Mouse (Mus musculus) neural tube, embryonic 13.5 days (tissue): ENCODE data around the gene Trim38. TPM values are rescaled to one million over a fixed set of nuclear protein-coding genes. Genes with fewer than 3 reads are reported as not detected.
"Not testable (repeated sequence)": the region's sequence is repeated elsewhere in the genome, so short reads cannot be mapped to it uniquely, and the experiment has no call there.

ENCODE experiments used
- ATAC-seq: fragments of 200-750 bp; cut with Nextera tagmentation; 2 replicates; pipeline ENCODE4 v1.8.0; 2017; ENCODE audit warnings: low read depth, mild to moderate bottlenecking, moderate TSS enrichment, moderate library complexity
- H3K27ac ChIP-seq: fragments of 300-500 bp; sonication (generic); replicated peaks from 2 replicates; pipeline ENCODE4 v1.5.1; 2015; ENCODE audit warnings: moderate library complexity, mild to moderate bottlenecking, inconsistent platforms
- H3K27me3 ChIP-seq: fragments of 300-500 bp; sonication (generic); 2 replicates; pipeline ENCODE4 v1.6.1; 2015; ENCODE audit warnings: mild to moderate bottlenecking, inconsistent platforms
- H3K36me3 ChIP-seq: fragments of 300-500 bp; sonication (generic); 2 replicates; pipeline ENCODE4 v1.6.1; 2015; ENCODE audit warnings: mild to moderate bottlenecking, inconsistent platforms
- H3K4me1 ChIP-seq: fragments of 300-500 bp; sonication (generic); replicated peaks from 2 replicates; pipeline ENCODE4 v1.6.1; 2015; ENCODE audit warnings: inconsistent platforms
- H3K4me2 ChIP-seq: fragments of 300-500 bp; sonication (generic); 2 replicates; pipeline ENCODE4 v1.6.1; 2015; ENCODE audit warnings: inconsistent platforms, mild to moderate bottlenecking, moderate library complexity
- H3K4me3 ChIP-seq: fragments of 300-500 bp; sonication (generic); 2 replicates; pipeline ENCODE4 v1.5.1; 2015; ENCODE audit warnings: mild to moderate bottlenecking, inconsistent platforms
- H3K9ac ChIP-seq: fragments of 300-500 bp; sonication (generic); 2 replicates; pipeline ENCODE4 v1.6.1; 2015; ENCODE audit warnings: moderate library complexity, mild to moderate bottlenecking, inconsistent platforms
- H3K9me3 ChIP-seq: fragments of 300-500 bp; sonication (generic); 2 replicates; pipeline ENCODE4 v1.6.1; 2016; ENCODE audit warnings: inconsistent platforms
- WGBS: fragments of 180-500 bp; shearing (Covaris S2); methylation state at CpG from one replicate; pipeline ENCODE4 v1.1.7; 2015; 5-methylcytosine and 5-hydroxymethylcytosine counted together
- polyA plus RNA-seq: library from polyadenylated mRNA; unstranded; fragments of >200 nt; fragmentation: Nextera tagmentation; extraction: Ambion mirVana; gene quantifications from 2 replicates; pipeline ENCODE4 v1.2.1, GENCODE M21; 2015

Trim38 gene
- polyA plus RNA-seq, 1 experiment from 2014 or later, result not detected

DNA sequence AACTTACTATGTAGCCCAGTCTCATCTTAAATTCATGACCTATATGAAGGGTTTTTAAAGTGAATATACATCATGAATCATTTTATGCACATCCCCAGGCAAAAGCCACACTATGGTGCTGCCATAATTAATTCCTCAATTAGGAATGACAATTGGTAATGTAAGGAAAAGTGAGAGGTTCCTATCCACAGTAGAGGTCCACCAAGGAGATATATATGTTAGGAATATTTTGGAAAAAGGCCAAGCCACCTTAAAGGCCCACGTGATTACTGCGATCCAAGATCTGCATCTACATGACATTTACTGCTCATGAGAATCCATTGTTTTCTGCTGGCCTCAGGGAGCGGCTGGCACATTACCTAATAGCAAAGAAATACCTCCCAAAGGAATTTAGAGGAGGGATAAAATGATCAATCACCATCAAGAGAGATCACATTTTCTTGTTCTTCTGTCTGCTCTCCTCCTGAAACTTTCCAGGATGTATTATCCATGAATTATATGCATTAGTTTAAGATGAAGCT, 10.4 kb upstream of the Trim38 start:
- Histone ChIP-seq H3K36me3 (no peaks in the 10 kb centered on the region), H3K4me1 (peaks cover 31% of the 10 kb centered on the region), H3K27ac (no peak overlapping the region), H3K9ac (no peak overlapping the region), H3K27me3 (no peaks in the 10 kb centered on the region), H3K4me2 (no peak overlapping the region), H3K9me3 (no peaks in the 10 kb centered on the region), H3K4me3 (no peak overlapping the region)
- ATAC-seq, result no peak
- 24% methylated on average over 3 of the region's 3 CpGs for WGBS

DNA sequence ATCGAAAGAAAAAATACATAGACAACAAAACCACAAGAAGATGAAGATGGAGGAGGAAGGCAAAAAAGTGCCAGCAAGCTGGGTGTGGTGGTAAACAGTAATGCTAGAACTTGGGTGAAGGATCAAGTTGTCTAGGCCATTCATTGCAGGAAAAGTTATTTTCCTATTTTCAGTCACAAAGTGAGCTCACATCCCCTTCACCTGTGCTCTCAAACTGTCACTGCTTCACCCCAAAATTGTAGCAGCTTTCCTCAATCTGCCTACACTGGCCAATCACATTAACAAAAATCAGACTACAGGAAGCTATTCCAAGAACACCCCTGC, 9.8 kb upstream of the Trim38 start:
- ATAC-seq, result no peak
- Histone ChIP-seq H3K4me3 (no peak overlapping the region), H3K9ac (peak overlapping the region; percentile 60; the same call in 1 of the 2 replicates), H3K27me3 (no peaks in the 10 kb centered on the region), H3K4me1 (peaks cover 34% of the 10 kb centered on the region), H3K36me3 (no peaks in the 10 kb centered on the region), H3K27ac (peak overlapping the region; percentile 90; the same call in 1 of the 2 replicates), H3K9me3 (no peaks in the 10 kb centered on the region), H3K4me2 (peak overlapping the region; percentile 79)
- 77% methylated on average over 1 of the region's 1 CpGs for WGBS

DNA sequence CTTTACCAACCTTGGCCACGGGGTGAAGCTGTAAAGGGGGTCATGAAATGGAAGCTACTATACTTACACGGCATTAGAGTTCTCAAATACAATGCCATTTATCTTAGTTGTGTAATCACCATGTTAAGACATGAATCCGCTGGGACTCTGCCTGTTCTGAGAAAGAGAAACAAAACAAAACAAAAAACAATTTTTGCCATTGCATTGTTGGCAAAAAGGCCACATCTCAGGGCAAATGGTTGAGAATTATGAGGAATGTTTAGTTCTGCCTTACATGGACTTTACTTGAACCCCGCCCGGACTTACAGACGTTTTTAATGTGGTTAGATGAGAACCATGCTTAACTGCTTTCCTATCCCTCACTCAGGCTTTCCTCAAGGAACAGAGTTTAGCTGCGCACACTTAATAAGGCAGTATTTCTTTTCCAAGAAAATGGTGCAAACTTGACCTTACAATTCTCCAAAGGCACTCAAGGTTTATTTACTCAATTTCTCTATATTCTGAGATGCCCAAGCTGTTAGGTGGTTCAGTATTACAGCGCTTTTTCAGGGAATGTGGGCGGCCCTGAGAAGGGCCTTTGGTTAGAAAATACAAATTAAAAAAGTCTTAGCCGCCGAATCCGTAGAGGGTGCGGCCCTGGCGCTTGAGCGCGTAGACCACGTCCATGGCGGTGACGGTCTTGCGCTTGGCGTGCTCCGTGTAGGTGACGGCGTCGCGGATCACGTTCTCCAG, 9.3 kb upstream of the Trim38 start:
- Histone ChIP-seq H3K4me2 (peak overlapping the region; percentile 79), H3K9me3 (no peaks in the 10 kb centered on the region), H3K9ac (peak overlapping the region; percentile 60), H3K4me3 (peak overlapping the region; percentile 59), H3K27ac (peak overlapping the region; percentile 90), H3K36me3 (no peaks in the 10 kb centered on the region), H3K27me3 (no peaks in the 10 kb centered on the region), H3K4me1 (peaks cover 34% of the 10 kb centered on the region)
- peak; percentile 21 for ATAC-seq
- 1% methylated on average over 23 of the region's 27 CpGs for WGBS

GRCm38 (mm10) chr13:23760972-23761864, 8.5 kb upstream of the Trim38 start, which contains the start of gene Hist1h4a:
Gene Hist1h4a (minus strand): TSS chr13:23761230.
- Histone ChIP-seq H3K9me3 (no peaks in the 10 kb centered on the region), H3K4me2 (peak within 1 kb of the TSS; percentile 79), H3K9ac (peak within 1 kb of the TSS; percentile 62), H3K4me3 (peak within 1 kb of the TSS; percentile 59), H3K36me3 (no peaks in the 10 kb centered on the region), H3K27me3 (no peaks in the 10 kb centered on the region), H3K4me1 (peaks cover 34% of the 10 kb centered on the region), H3K27ac (peak within 1 kb of the TSS; percentile 90)
- under 1% methylated on average over 62 of the region's 72 CpGs for WGBS
- ATAC-seq, result peak; percentile 75

GRCm38 (mm10) chr13:23761871-23762821, 7.6 kb upstream of the Trim38 start, which contains the start of gene Hist1h3a:
Gene Hist1h3a (minus strand): TSS chr13:23762386.
- ATAC-seq, result peak; percentile 63
- peak within 1 kb of the TSS; percentile 79 for H3K4me2 ChIP-seq
- H3K36me3 ChIP-seq, H3K27me3 ChIP-seq, H3K9me3 ChIP-seq: not testable (repeated sequence)
- H3K9ac ChIP-seq, result peak within 1 kb of the TSS; percentile 62
- peak within 1 kb of the TSS; percentile 90 for H3K27ac ChIP-seq
- H3K4me3 ChIP-seq, result peak within 1 kb of the TSS; percentile 59
- peaks cover 34% of the 10 kb centered on the region for H3K4me1 ChIP-seq
- under 1% methylated on average over 28 of the region's 52 CpGs for WGBS

DNA sequence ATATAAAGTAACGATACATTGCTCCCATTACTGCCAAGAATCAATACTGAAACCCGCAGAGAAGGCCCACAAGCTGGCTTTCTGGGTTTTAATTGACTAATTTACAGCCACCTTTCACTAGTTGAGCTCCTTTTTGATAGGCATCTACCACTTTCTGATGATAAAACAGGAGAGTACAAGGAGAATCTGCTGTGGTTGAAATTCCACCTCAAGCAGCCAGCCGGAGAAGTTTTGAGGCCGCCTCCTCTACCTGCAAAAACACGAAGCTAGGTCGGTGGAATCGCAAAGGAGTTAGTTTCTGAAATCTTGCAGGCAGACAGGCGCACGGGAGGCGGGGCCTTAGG, 6.5 kb upstream of the Trim38 start:
- peak overlapping the region; percentile 79 for H3K4me2 ChIP-seq
- WGBS, result under 1% methylated on average over 10 of the region's 10 CpGs
- no peaks in the 10 kb centered on the region for H3K27me3 ChIP-seq
- H3K4me1 ChIP-seq, result peaks cover 29% of the 10 kb centered on the region
- H3K9ac ChIP-seq, result peak overlapping the region; percentile 47
- no peaks in the 10 kb centered on the region for H3K36me3 ChIP-seq
- peak overlapping the region; percentile 90 for H3K27ac ChIP-seq
- peak overlapping the region; percentile 59 for H3K4me3 ChIP-seq
- H3K9me3 ChIP-seq, result no peaks in the 10 kb centered on the region
- no peak for ATAC-seq

- H3K27ac ChIP-seq, result peak within 1 kb of the TSS; percentile 90
- ATAC-seq, result peak; percentile 74
- H3K4me3 ChIP-seq, result peak within 1 kb of the TSS; percentile 59
- H3K9me3 ChIP-seq, result no peaks in the 10 kb centered on the region
- peak within 1 kb of the TSS; percentile 79 for H3K4me2 ChIP-seq
- H3K36me3 ChIP-seq, result no peaks in the 10 kb centered on the region
- no peaks in the 10 kb centered on the region for H3K27me3 ChIP-seq
- WGBS, result 3% methylated on average over 34 of the region's 34 CpGs
- peak within 1 kb of the TSS; percentile 80 for H3K9ac ChIP-seq
- H3K4me1 ChIP-seq, result peaks cover 29% of the 10 kb centered on the region
These were observed 6.0 kb upstream of the Trim38 start, which contains the start of gene Hist1h1a for GRCm38 (mm10) chr13:23763586-23764323. Gene Hist1h1a (plus strand): TSS chr13:23763666.

DNA sequence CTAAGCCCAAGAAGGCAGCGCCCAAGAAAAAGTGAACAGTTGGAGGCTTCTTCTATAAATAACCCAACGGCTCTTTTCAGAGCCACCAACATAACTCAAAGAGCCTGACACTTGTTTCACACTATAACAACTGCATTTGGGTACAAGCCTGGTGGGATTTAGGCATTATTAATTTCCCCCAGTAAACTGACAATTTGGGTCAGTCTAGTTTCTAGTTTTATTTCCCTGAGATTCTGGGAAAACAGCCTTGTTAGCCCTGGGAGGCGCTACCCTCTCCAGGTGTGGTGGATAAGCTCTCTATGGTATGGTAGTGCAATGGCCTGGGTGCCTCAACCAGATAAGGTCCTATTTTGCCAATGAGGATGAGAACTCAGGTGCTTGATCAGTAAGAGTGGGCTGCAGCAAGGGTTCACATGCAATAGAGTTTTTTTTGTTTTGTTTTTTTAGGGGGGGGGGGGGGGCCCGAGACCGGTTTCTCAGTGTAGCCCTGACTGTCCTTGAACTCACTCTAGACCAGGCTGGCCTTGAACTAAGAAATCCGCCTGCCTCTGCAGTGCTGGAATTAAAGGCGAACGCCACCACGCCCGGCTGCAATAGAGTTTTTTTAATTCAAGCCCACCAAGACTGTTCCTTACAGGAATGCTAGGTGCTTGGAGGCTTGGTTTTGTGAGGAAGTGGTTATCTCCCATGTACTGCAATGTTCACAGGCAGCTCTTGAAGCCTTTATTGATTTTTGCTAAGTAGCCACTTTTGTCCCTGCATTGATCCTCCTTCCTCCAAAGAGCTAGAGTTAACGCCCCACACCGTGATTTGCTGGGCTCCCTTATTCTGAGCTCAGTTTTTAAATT, 5.2 kb upstream of the Trim38 start:
- 31% methylated on average over 12 of the region's 12 CpGs for WGBS
- Histone ChIP-seq H3K9ac (peak overlapping the region; percentile 80), H3K4me1 (peaks cover 29% of the 10 kb centered on the region), H3K36me3 (no peaks in the 10 kb centered on the region), H3K27ac (peak overlapping the region; percentile 90), H3K4me3 (peak overlapping the region; percentile 59), H3K4me2 (peak overlapping the region; percentile 79), H3K9me3 (no peaks in the 10 kb centered on the region), H3K27me3 (no peaks in the 10 kb centered on the region)
- ATAC-seq, result no peak

DNA sequence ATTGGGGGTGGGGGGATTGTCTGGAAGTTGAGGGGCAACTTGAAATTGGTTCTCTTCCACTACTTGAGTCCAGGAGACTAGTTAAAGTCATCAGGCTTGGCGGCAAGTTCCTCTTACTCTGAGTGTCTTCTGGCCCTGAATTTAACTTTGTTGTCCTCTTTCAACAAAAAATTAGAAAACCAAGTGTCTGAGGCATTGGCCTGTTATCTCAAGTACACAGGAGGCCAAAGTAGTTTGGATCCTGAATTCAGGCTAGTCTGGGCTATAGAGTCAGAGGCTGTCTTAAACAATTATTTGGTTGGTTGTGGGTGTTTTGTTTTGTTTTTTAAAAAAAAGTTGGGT, 4.6 kb upstream of the Trim38 start:
- no peaks in the 10 kb centered on the region for H3K36me3 ChIP-seq
- H3K9ac ChIP-seq, result no peak overlapping the region
- peaks cover 25% of the 10 kb centered on the region for H3K4me1 ChIP-seq
- no peaks in the 10 kb centered on the region for H3K9me3 ChIP-seq
- no peak overlapping the region for H3K4me3 ChIP-seq
- H3K27me3 ChIP-seq, result no peaks in the 10 kb centered on the region
- no peak overlapping the region for H3K4me2 ChIP-seq
- H3K27ac ChIP-seq, result no peak overlapping the region
- ATAC-seq, result no peak
- WGBS, result 79% methylated on average over 1 of the region's 1 CpGs

DNA sequence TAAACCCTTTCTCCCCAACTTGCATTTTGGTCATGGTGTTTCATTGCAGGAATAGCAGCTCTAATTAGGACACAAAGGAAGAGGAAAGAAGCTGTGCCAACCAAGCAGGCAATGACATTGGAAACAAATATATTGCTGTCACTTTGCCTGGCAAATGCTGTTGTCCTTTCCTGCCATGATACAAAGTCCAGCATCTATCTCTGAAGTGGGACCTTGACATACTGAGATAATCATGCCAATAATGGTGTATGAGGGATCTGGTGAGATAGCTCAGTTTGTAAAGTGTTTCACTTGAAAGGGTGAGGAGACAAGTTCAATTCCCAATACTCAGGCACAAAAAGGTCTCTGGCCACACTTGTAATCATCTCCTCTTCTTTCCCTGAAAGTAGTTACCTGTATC, 2.9 kb upstream of the Trim38 start:
- Histone ChIP-seq H3K36me3 (no peaks in the 10 kb centered on the region), H3K4me2 (no peak overlapping the region), H3K9ac (no peak overlapping the region), H3K9me3 (no peaks in the 10 kb centered on the region), H3K4me1 (peaks cover 16% of the 10 kb centered on the region), H3K27me3 (no peaks in the 10 kb centered on the region), H3K4me3 (no peak overlapping the region), H3K27ac (no peak overlapping the region)
- no peak for ATAC-seq
